Mouse (Mus musculus): Measurements from ENCODE around the gene Vangl1.

The Vangl1 gene

GRCm38 (mm10) chr3:102198446-102198845, 6.0 kb downstream of the Vangl1 start:
- no peak for DNase-seq (ENCODE audit: low read depth, low spot score)

DNA sequence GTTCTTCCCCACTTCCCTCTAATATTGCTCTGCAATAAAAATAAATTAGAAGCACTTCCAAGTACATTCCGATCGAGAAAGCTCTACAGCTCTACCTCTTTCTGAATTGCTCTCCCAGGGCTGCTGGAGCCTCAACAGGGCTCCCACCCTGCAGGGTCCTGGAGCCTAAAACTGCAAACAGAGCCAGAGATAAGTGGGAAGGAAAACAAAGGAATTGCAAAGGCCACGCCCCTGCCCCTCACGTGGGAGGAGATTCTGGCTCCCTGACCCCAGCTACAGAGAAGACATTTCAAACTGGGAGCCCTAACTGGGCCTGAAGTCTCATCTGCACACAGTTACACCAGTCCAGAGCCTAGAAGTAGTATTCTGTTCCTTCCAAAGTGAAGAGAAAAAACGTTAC, 6.7 kb downstream of the Vangl1 start:
- peak; percentile 24 for DNase-seq (ENCODE audit: low read depth, low spot score)

- no peak for DNase-seq (ENCODE audit: low read depth, low spot score)
These were observed 7.3 kb downstream of the Vangl1 start for GRCm38 (mm10) chr3:102197152-102197551.

DNA sequence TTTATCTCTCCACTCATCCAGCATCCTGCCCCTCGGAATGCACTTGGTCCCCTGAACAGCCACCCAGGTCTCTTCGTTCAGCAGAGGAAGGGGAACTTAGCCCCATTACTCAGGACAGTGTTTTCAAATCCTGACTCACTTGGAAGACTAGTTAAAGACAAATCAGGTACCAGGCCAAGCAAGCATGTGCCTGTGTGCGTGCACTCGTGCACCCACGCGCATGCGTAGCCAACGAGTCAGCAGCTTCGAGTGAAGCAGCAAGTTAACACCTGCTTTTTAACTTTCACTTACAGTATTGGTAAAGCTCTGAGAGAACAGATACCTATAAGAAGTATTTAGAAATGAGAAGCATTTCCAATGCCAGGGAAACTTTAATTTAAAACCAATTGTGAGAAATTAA, 8.3 kb downstream of the Vangl1 start:
- DNase-seq (ENCODE audit: low read depth, low spot score): no peak

- no peak for DNase-seq (ENCODE audit: low read depth, low spot score)
These were observed 8.7 kb downstream of the Vangl1 start for GRCm38 (mm10) chr3:102195762-102196161.

DNA sequence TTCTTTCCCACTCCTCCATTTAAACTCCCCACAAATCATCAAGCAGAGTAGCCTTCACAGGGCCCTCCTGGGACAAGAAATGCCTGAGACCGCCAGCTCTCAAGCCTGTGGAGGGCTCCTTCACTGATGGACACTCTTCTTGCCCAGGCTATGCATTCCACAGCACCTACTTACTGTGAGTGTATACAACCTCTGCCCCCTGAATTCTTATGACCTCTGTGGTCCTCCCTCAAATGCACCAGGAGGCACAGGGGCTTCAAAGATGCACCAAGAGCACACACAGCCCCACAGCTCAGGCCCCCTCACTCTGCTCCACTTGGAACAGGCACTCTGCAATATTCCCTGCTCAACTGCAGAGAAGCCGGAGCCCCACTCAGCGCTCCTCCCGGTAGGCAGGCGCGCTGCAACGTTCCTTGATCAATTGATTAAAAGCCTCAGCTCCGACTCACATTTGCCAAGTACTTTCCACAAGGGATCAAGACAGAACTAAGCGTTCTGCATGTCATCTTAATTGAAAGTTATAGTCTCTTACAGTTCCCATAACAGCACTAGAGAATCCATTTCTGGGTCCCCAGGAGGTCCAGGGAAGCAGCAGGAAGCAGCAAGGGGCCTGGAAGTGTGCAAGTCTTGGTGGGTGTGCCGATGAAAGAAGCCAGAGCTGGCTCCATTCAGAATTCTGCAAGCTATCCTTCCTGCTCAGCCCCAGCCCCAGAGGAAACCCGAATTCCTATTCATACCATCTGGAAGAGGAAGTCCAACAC, 10.0 kb downstream of the Vangl1 start:
- DNase-seq (ENCODE audit: low read depth, low spot score): peak; percentile 68

- peak; percentile 50 for DNase-seq (ENCODE audit: low read depth, low spot score)
These were observed 10.8 kb downstream of the Vangl1 start for GRCm38 (mm10) chr3:102193488-102194290.

- DNase-seq (ENCODE audit: low read depth, low spot score): peak; percentile 40
These were observed 11.9 kb downstream of the Vangl1 start for GRCm38 (mm10) chr3:102192621-102193020.

DNA sequence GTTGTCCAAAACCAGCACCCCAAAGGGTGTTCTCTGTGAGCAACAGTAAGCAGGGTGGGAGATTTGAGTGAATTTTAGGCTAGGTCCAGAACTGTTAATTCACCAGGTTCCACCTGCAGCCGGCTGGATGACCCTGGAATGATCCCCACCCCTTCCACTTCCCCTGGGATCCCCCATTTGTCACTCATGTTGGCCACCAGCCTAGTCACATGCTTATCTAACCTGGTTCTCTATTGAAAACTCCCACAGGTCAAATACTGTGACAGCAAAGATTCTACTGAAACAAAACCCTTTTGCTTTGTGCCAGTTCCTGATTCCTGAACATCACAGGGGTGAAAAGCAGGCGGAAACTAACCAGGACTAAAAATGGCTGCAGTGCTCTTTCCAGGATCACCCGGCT, 12.9 kb downstream of the Vangl1 start:
- DNase-seq (ENCODE audit: low read depth, low spot score): no peak

- no peak for DNase-seq (ENCODE audit: low read depth, low spot score)
These were observed 13.9 kb downstream of the Vangl1 start for GRCm38 (mm10) chr3:102190642-102191041.

GRCm38 (mm10) chr3:102190015-102190414, 14.5 kb downstream of the Vangl1 start:
- DNase-seq (ENCODE audit: low read depth, low spot score): no peak

GRCm38 (mm10) chr3:102188972-102189371, 15.5 kb downstream of the Vangl1 start:
- DNase-seq (ENCODE audit: low read depth, low spot score): no peak

DNA sequence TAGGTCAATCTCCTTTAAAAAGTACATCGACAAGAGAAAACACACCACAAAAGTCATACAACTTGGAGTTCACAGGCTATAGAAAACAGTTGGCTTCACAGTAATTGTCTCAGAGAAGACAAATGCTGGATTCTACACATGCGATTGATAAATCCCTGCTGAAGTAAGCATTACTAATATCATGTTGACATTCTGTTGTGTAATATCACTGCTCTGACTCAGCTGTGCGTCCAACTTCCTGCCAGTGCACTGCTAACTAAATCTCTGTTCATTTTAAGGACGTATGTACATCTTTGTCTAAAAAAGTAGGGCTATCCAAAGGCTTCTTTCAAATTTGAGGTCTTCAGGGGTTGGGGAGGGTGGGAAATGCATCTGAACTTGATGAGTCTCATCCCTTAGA, 17.1 kb downstream of the Vangl1 start:
- DNase-seq (ENCODE audit: low read depth, low spot score): no peak

GRCm38 (mm10) chr3:102184721-102185120, 19.8 kb downstream of the Vangl1 start:
- DNase-seq (ENCODE audit: low read depth, low spot score): no peak

DNA sequence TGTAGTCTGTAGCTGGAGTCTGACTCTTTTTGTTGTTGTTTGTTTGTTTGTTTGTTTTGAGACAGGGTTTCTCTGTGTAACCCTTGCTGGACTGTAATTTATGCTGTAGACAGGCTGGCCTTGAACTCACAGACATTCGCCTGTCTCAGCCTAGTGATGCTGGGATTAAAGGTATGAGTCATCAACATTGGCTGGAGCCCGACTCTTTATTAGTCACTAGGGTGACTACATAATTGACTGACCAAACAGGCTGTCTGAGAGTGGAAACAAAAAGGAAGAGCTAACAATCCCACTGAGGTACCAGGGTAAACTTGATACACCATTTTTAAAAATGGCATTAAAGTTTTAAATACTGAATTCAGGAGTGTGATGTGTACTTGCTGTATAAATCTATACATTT, 21.9 kb downstream of the Vangl1 start:
- DNase-seq (ENCODE audit: low read depth, low spot score): no peak

GRCm38 (mm10) chr3:102181191-102181590, 23.3 kb downstream of the Vangl1 start:
- DNase-seq (ENCODE audit: low read depth, low spot score): no peak

- DNase-seq (ENCODE audit: low read depth, low spot score): no peak
These were observed 23.7 kb downstream of the Vangl1 start for GRCm38 (mm10) chr3:102180746-102181145.

DNA sequence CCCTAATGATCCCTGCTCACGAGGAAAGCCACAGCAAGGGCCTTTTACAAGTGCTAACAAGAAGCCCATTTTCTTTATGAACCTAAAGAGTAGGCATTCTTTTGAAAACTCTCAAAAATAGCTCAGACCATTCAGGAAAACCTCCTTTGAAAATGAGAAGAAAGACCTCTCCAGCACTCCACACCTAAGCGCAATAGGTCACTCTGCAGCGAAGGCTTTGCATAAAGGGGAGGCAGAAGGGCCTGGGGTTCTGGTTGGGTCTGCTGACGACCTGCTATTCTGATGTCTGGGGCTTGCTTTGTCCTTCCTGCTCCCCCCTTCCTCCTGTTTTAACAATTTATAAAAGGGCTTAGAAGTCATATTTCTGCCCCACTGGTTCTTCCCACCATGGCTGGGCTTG, 24.6 kb downstream of the Vangl1 start:
- no peak for DNase-seq (ENCODE audit: low read depth, low spot score)

DNA sequence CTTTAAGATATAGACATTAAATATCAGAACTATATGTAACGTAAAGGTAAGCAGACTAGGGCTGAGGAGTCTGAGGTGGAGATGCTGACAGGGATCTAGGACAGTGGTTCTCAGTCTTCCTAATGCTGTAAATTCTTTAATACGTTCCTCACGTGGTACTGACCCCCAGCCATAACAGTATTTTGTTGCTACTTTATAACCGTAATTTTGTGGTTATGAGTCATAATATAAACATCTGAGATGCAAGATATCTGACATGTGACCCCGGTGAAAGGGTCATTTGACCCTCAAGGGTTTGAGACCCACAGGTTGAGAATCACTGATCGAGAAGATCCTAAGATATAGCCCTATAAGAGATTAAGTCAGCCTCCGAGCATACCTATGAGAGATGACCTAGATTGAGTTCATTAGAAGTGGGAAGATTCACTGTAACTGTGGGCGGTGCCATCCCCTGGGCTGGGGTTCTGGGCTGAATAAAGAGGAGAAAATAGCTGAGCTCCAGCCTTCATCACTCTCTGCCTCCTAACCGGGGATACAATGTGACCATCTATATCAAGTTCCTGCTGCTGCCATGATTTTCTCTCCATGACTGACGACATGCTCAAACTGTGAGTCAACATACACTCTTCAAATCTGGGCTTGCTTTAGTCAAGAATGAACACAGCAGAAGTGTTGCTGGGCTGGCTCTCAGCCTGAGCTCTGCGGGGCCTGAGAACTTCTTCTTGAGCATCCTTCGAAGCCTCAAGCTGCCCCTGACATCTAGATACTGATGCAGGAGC, 26.5 kb downstream of the Vangl1 start:
- no peak for DNase-seq (ENCODE audit: low read depth, low spot score)

DNA sequence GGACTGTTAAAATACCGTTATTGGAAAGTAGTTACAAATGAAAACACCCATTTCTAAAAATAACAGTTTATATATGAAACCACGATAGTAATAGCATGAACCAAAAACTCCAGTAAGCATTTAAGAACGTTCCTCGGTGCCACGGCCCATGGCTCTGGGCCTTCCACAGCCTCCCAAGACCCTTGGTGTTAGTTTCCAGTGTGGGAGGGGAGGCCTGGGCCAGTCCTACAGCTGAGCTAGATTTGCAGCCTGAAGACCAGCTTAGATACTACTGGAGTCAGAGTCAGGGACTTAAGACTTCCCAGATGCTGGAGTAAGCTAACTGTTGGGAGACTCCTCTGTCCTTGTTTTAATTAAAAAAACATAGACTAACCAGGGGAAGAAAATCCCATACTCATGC, 28.4 kb downstream of the Vangl1 start:
- no peak for DNase-seq (ENCODE audit: low read depth, low spot score)

DNA sequence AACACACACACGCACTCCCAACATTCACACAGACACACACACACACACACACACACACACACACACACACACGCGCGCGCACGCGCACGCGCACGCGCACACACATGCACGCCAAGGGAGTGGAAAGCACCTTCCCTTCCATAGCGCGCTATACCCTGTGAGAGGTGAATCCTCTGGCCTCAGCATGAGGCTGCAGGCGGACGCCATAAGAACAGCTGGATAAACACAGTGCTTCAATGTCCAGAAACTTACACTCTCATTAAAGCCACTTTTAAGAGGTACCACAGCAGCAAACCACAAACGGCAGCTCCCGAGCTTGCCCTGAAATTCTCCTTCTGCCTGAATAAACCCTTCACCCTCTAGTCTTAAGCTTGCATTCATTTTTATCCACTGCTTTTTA, 28.8 kb downstream of the Vangl1 start:
- no peak for DNase-seq (ENCODE audit: low read depth, low spot score)

Data from skeletal muscle tissue, adult 2 months (tissue).